Mouse (Mus musculus) lung, embryonic 14.5 days (tissue): Measurements from ENCODE around the gene Capn13. TPM values are rescaled to one million over a fixed set of nuclear protein-coding genes. Genes with fewer than 3 reads are reported as not detected.

Source experiments
- ATAC-seq: fragments of 200-750 bp; cut with Nextera tagmentation; 2 replicates; pipeline ENCODE4 v1.8.0; 2017; ENCODE audit warnings: mild to moderate bottlenecking, moderate TSS enrichment, moderate library complexity; ENCODE audit not compliant: insufficient read depth
- DNase-seq: peaks from one replicate; pipeline ENCODE4 v3.0.0-alpha.2; 2015
- H3K27ac ChIP-seq: fragments of 300-500 bp; sonication (generic); 2 replicates; pipeline ENCODE4 v1.5.1; 2014; ENCODE audit warnings: low read depth, mild to moderate bottlenecking, moderate library complexity
- H3K27me3 ChIP-seq: fragments of 300-500 bp; sonication (generic); 2 replicates; pipeline ENCODE4 v1.6.1; 2014; ENCODE audit warnings: low read length, control low read depth; ENCODE audit not compliant: insufficient read depth
- H3K36me3 ChIP-seq: fragments of 300-500 bp; sonication (generic); 2 replicates; pipeline ENCODE4 v1.6.1; 2014; ENCODE audit warnings: control low read depth; ENCODE audit not compliant: insufficient read depth
- H3K4me1 ChIP-seq: fragments of 300-500 bp; sonication (generic); 2 replicates; pipeline ENCODE4 v1.6.1; 2014; ENCODE audit warnings: antibody characterized with exemption, control low read depth; ENCODE audit not compliant: insufficient read depth
- H3K4me2 ChIP-seq: fragments of 300-500 bp; sonication (generic); 2 replicates; pipeline ENCODE4 v1.6.1; 2014; ENCODE audit warnings: mild to moderate bottlenecking
- H3K4me3 ChIP-seq: fragments of 300-500 bp; sonication (generic); 2 replicates; pipeline ENCODE4 v1.5.1; 2014; ENCODE audit warnings: low read depth, low read length
- H3K9ac ChIP-seq: fragments of 300-500 bp; sonication (generic); 2 replicates; pipeline ENCODE4 v1.6.1; 2014
- H3K9me3 ChIP-seq: fragments of 300-500 bp; sonication (generic); 2 replicates; pipeline ENCODE4 v1.6.1; 2016; ENCODE audit warnings: low read depth, low read length, control low read depth
- CTCF ChIP-seq: IDR thresholded peaks from 2 replicates; pipeline ENCODE4 v1.5.1; 2016; ENCODE audit warnings: antibody characterized with exemption, low read depth
- WGBS: fragments of 180-500 bp; shearing (Covaris S2); extraction: QIAGEN DNeasy Blood & Tissue Kit; methylation state at CpG from one replicate; pipeline ENCODE4 v1.1.7; 2014; 5-methylcytosine and 5-hydroxymethylcytosine counted together
- polyA plus RNA-seq: library from polyadenylated mRNA; unstranded; fragments of >200 nt; fragmentation: Nextera tagmentation; extraction: Ambion mirVana; gene quantifications from 2 replicates; pipeline ENCODE4 v1.2.1, GENCODE M21; 2014

Capn13 gene
- polyA plus RNA-seq, 1 experiment from 2014 or later, result not detected

- Histone ChIP-seq H3K9me3 (no peaks in the 10 kb centered on the region), H3K4me3 (no peak overlapping the region), H3K4me1 (no peaks in the 10 kb centered on the region), H3K36me3 (no peaks in the 10 kb centered on the region), H3K27me3 (no peaks in the 10 kb centered on the region), H3K27ac (no peak overlapping the region), H3K4me2 (no peak overlapping the region), H3K9ac (no peak overlapping the region)
- no peak for DNase-seq
- 63% methylated on average over 3 of the region's 3 CpGs for WGBS
- ATAC-seq, result no peak
- no peak for TF ChIP-seq CTCF
Observed at GRCm38 (mm10) chr17:73385940-73386339, 14.7 kb downstream of the Capn13 start.

- Histone ChIP-seq H3K36me3 (no peaks in the 10 kb centered on the region), H3K4me2 (no peak overlapping the region), H3K4me1 (no peaks in the 10 kb centered on the region), H3K4me3 (no peak overlapping the region), H3K9ac (no peak overlapping the region), H3K27me3 (no peaks in the 10 kb centered on the region), H3K27ac (no peak overlapping the region), H3K9me3 (no peaks in the 10 kb centered on the region)
- no peak for TF ChIP-seq CTCF
- DNase-seq, result no peak
- WGBS, result 63% methylated on average over 9 of the region's 9 CpGs
- ATAC-seq, result no peak
Observed at GRCm38 (mm10) chr17:73382327-73383014, 18.2 kb downstream of the Capn13 start.

- no peak overlapping the region for H3K9ac ChIP-seq
- H3K9me3 ChIP-seq, result no peaks in the 10 kb centered on the region
- H3K27me3 ChIP-seq, result no peaks in the 10 kb centered on the region
- no peak overlapping the region for H3K4me3 ChIP-seq
- no peak for ATAC-seq
- H3K4me2 ChIP-seq, result no peak overlapping the region
- no peak for TF ChIP-seq CTCF
- no peak overlapping the region for H3K27ac ChIP-seq
- no peaks in the 10 kb centered on the region for H3K4me1 ChIP-seq
- H3K36me3 ChIP-seq, result no peaks in the 10 kb centered on the region
- 86% methylated on average over 3 of the region's 3 CpGs for WGBS
- DNase-seq, result no peak
Observed at GRCm38 (mm10) chr17:73381681-73382080, 19.0 kb downstream of the Capn13 start.

- H3K27ac ChIP-seq, result no peak overlapping the region
- 71% methylated on average over 7 of the region's 7 CpGs for WGBS
Observed at GRCm38 (mm10) chr17:73377778-73378484, 22.7 kb downstream of the Capn13 start.

GRCm38 (mm10) chr17:73367334-73367733 lies 33.3 kb downstream of the Capn13 start:
- H3K4me1 ChIP-seq, result no peaks in the 10 kb centered on the region
- H3K9ac ChIP-seq, result no peak overlapping the region
- no peak overlapping the region for H3K4me2 ChIP-seq
- H3K4me3 ChIP-seq, result no peak overlapping the region
- DNase-seq (no peak), ATAC-seq (no peak)
- TF ChIP-seq CTCF, result no peak
- WGBS, result 73% methylated on average over 3 of the region's 3 CpGs
- no peak overlapping the region for H3K27ac ChIP-seq
- H3K36me3 ChIP-seq, result no peaks in the 10 kb centered on the region
- no peaks in the 10 kb centered on the region for H3K9me3 ChIP-seq
- H3K27me3 ChIP-seq, result no peaks in the 10 kb centered on the region

More at GRCm38 (mm10) chr17:73377778-73378484, 22.7 kb downstream of the Capn13 start:
- Histone ChIP-seq H3K4me3 (no peak overlapping the region), H3K4me1 (no peaks in the 10 kb centered on the region), H3K4me2 (no peak overlapping the region), H3K9ac (no peak overlapping the region), H3K36me3 (no peaks in the 10 kb centered on the region), H3K27me3 (no peaks in the 10 kb centered on the region), H3K9me3 (no peaks in the 10 kb centered on the region)
- DNase-seq, result no peak
- ATAC-seq, result no peak
- TF ChIP-seq CTCF, result no peak

GRCm38 (mm10) chr17:73361054-73361453 lies 39.6 kb downstream of the Capn13 start:
- no peak for ATAC-seq
- Histone ChIP-seq H3K27me3 (no peaks in the 10 kb centered on the region), H3K36me3 (no peaks in the 10 kb centered on the region), H3K4me3 (no peak overlapping the region), H3K4me2 (no peak overlapping the region), H3K4me1 (no peaks in the 10 kb centered on the region), H3K27ac (no peak overlapping the region), H3K9ac (no peak overlapping the region), H3K9me3 (no peaks in the 10 kb centered on the region)
- WGBS, result 67% methylated on average over 5 of the region's 5 CpGs
- no peak for DNase-seq
- no peak for TF ChIP-seq CTCF

GRCm38 (mm10) chr17:73343632-73344390 lies 56.9 kb downstream of the Capn13 start:
- no peak for ATAC-seq
- H3K4me3 ChIP-seq, result no peak overlapping the region
- H3K27ac ChIP-seq, result no peak overlapping the region
- WGBS, result 70% methylated on average over 6 of the region's 6 CpGs
- no peaks in the 10 kb centered on the region for H3K36me3 ChIP-seq
- no peaks in the 10 kb centered on the region for H3K27me3 ChIP-seq
- no peaks in the 10 kb centered on the region for H3K4me1 ChIP-seq
- H3K9me3 ChIP-seq, result no peaks in the 10 kb centered on the region
- no peak for DNase-seq
- no peak overlapping the region for H3K4me2 ChIP-seq
- no peak for TF ChIP-seq CTCF
- no peak overlapping the region for H3K9ac ChIP-seq
